Mouse (Mus musculus): ENCODE results near the gene Hinfp. TPM values are rescaled to one million over a fixed set of nuclear protein-coding genes. Genes with fewer than 3 reads are reported as not detected.
"Not testable (repeated sequence)": the region's sequence is repeated elsewhere in the genome, so short reads cannot be mapped to it uniquely, and the experiment has no call there.

Gene Hinfp
- polyA plus RNA-seq, 1 experiment from 2014 or later = 16.5 TPM

- H3K27me3 ChIP-seq (replicated peaks) = no peaks in the 10 kb centered on the region
- H3K4me1 ChIP-seq (replicated peaks) = peaks cover 28% of the 10 kb centered on the region
- H3K36me3 ChIP-seq = peaks cover 6% of the 10 kb centered on the region
- no peak overlapping the region for H3K4me3 ChIP-seq
- no peak overlapping the region for H3K9ac ChIP-seq
- H3K4me2 ChIP-seq = no peak overlapping the region
- no peak overlapping the region for H3K27ac ChIP-seq (ENCODE audit: poor library complexity, severe bottlenecking)
- H3K9me3 ChIP-seq (replicated peaks) = no peaks in the 10 kb centered on the region
- 90% methylated on average over 2 of the region's 2 CpGs for WGBS
- ATAC-seq (ENCODE audit: insufficient number of reproducible peaks, low FRiP score) = no peak
These were observed 1.8 kb upstream of the Hinfp start for GRCm38 (mm10) chr9:44307248-44307647.

DNA sequence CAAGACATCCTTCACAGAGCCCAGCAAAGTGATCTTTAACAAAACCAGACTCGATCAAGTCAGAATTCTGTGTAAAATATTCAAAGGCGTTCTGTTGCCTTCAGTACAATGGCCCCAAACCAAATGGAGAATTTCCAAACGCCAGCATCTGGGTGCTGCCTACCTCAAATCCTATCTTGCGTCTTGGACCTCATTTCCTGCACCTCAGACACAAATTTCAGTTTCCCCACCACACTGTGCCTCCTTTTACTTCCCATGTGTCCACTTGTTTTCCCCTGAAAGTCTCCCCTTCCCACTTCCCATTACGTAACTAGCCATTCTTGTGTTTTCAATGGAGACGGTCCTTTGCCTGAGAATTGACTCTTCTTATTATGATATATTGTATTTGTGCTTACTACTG, 1.1 kb upstream of the Hinfp start:
- H3K9me3 ChIP-seq (replicated peaks) = no peaks in the 10 kb centered on the region
- WGBS = 85% methylated on average over 6 of the region's 6 CpGs
- no peaks in the 10 kb centered on the region for H3K27me3 ChIP-seq (replicated peaks)
- ATAC-seq (ENCODE audit: insufficient number of reproducible peaks, low FRiP score) = no peak
- H3K36me3 ChIP-seq = peaks cover 13% of the 10 kb centered on the region
- no peak overlapping the region for H3K4me2 ChIP-seq
- H3K4me3 ChIP-seq = no peak overlapping the region
- H3K9ac ChIP-seq = no peak overlapping the region
- no peak overlapping the region for H3K27ac ChIP-seq (ENCODE audit: poor library complexity, severe bottlenecking)
- H3K4me1 ChIP-seq (replicated peaks) = peaks cover 25% of the 10 kb centered on the region

DNA sequence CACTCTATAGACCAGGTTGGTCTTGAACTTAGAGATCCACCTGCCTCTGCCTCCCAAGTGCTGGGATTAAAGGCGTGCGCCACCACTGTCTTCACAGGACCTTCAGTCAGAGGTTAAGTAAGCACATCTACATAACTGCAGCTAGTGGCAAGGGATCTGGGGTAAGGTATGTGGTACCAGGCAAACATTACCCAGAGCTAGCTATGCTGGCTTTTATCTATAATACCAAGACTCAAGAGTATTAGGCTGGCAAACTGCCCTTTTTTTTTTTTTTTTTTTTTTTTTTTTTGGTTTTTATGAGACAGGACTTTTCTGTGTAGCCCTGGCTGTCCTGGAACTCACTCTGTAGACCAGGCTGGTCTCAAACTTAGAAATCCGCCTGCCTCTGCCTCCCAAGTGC, 5.5 kb downstream of the Hinfp start:
- not testable (repeated sequence) for ATAC-seq (ENCODE audit: insufficient number of reproducible peaks, low FRiP score); H3K9ac ChIP-seq; H3K9me3 ChIP-seq (replicated peaks); H3K4me3 ChIP-seq; H3K4me2 ChIP-seq; H3K27ac ChIP-seq (ENCODE audit: poor library complexity, severe bottlenecking); H3K27me3 ChIP-seq (replicated peaks)
- H3K36me3 ChIP-seq = peaks cover 74% of the 10 kb centered on the region
- peaks cover 14% of the 10 kb centered on the region for H3K4me1 ChIP-seq (replicated peaks)
- 97% methylated on average over 3 of the region's 3 CpGs for WGBS

DNA sequence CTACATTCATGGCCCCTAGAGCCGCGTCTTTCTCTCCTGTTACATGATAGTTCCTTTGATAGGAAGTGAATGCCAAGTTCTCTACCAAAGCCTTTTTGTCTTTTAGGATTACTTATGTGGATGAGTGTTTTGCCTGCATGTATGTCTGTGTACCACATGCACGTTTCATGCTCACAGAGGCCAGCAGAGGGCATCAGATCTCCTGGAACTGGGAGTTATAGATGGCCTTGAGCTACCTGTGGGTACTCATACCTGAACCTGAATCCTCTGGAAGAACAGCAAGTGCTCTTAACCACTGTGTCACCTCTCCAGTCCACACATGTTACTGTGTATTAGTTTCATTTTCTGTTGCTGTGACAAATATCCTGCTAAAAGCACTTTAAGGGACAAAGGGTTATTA, 13.0 kb downstream of the Hinfp start:
- Histone ChIP-seq H3K27ac (ENCODE audit: poor library complexity, severe bottlenecking) (no peak overlapping the region), H3K36me3 (peaks cover 69% of the 10 kb centered on the region), H3K4me2 (no peak overlapping the region), H3K9ac (no peak overlapping the region), H3K4me1 (replicated peaks) (peaks cover 12% of the 10 kb centered on the region), H3K27me3 (replicated peaks) (peaks cover 9% of the 10 kb centered on the region), H3K4me3 (no peak overlapping the region), H3K9me3 (replicated peaks) (no peaks in the 10 kb centered on the region)
- 77% methylated on average over 3 of the region's 3 CpGs for WGBS
- no peak for ATAC-seq (ENCODE audit: insufficient number of reproducible peaks, low FRiP score)

GRCm38 (mm10) chr9:44288959-44289291, 16.5 kb downstream of the Hinfp start:
- Histone ChIP-seq H3K36me3 (peaks cover 36% of the 10 kb centered on the region), H3K4me1 (replicated peaks) (peaks cover 18% of the 10 kb centered on the region), H3K9ac (peak overlapping the region; percentile 74; the same call in 1 of the 2 replicates), H3K27me3 (replicated peaks) (peaks cover 27% of the 10 kb centered on the region), H3K4me3 (peak overlapping the region; percentile 58), H3K9me3 (replicated peaks) (no peaks in the 10 kb centered on the region), H3K27ac (ENCODE audit: poor library complexity, severe bottlenecking) (peak overlapping the region; percentile 56), H3K4me2 (peak overlapping the region; percentile 87)
- ATAC-seq (ENCODE audit: insufficient number of reproducible peaks, low FRiP score) = peak; percentile 26; the same call in 1 of the 2 replicates
- WGBS = 6% methylated on average over 11 of the region's 11 CpGs

GRCm38 (mm10) chr9:44288076-44288958, 17.2 kb downstream of the Hinfp start, which contains the start of gene Abcg4:
Gene Abcg4, minus strand, starts transcription at chr9:44288615.
- peaks cover 27% of the 10 kb centered on the region for H3K27me3 ChIP-seq (replicated peaks)
- no peaks in the 10 kb centered on the region for H3K9me3 ChIP-seq (replicated peaks)
- peaks cover 30% of the 10 kb centered on the region for H3K36me3 ChIP-seq
- 1% methylated on average over 38 of the region's 38 CpGs for whole genome bisulfite sequencing
- H3K9ac ChIP-seq = peak within 1 kb of the TSS; percentile 74
- peaks cover 20% of the 10 kb centered on the region for H3K4me1 ChIP-seq (replicated peaks)
- peak within 1 kb of the TSS; percentile 56 for H3K27ac ChIP-seq (ENCODE audit: poor library complexity, severe bottlenecking)
- peak within 1 kb of the TSS; percentile 58 for H3K4me3 ChIP-seq
- H3K4me2 ChIP-seq = peak within 1 kb of the TSS; percentile 87
- ATAC-seq (ENCODE audit: insufficient number of reproducible peaks, low FRiP score) = peak; percentile 87

DNA sequence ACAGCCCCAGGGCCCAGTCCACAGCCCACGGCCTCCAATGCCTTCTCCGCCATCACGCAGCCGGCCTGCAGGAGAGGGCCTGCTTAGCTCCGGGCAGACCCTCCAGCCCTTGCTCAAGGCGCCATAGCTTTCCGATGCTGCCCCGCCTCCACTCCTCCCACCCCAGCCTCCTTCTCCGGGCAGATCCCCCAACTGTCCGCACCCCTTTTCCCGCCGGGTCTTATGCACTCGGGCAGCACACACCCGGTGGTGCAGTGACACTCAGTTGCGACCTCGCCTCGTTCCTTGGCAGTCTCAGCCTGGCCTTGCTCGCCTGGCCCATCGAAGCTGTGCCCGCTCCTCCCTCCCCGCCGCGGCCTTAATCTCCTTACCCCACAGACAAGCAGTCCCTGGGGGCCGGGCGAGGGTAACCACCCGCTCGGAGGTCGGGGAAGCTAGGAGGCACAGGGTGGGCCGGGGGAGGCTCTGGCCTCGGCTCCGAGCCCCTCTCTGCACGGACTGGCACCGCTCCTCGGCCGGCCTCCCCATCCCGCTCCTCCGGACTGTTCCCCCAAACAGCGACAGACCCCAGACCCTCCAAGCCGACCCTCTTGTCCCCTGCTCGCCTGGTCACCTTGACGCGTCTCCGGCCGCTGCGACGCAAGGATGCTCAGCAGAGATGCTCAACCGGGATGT, 17.9 kb downstream of the Hinfp start:
- peak overlapping the region; percentile 74 for H3K9ac ChIP-seq
- peaks cover 23% of the 10 kb centered on the region for H3K36me3 ChIP-seq
- peaks cover 24% of the 10 kb centered on the region for H3K4me1 ChIP-seq (replicated peaks)
- peak; percentile 64 for ATAC-seq (ENCODE audit: insufficient number of reproducible peaks, low FRiP score)
- under 1% methylated on average over 47 of the region's 47 CpGs for WGBS
- H3K4me2 ChIP-seq = peak overlapping the region; percentile 87
- H3K27ac ChIP-seq (ENCODE audit: poor library complexity, severe bottlenecking) = 0 out of 2 replicates have a peak overlapping the region, but pooled peaks have one; percentile 49
- H3K27me3 ChIP-seq (replicated peaks) = peaks cover 27% of the 10 kb centered on the region
- H3K9me3 ChIP-seq (replicated peaks) = no peaks in the 10 kb centered on the region
- H3K4me3 ChIP-seq = peak overlapping the region; percentile 58

DNA sequence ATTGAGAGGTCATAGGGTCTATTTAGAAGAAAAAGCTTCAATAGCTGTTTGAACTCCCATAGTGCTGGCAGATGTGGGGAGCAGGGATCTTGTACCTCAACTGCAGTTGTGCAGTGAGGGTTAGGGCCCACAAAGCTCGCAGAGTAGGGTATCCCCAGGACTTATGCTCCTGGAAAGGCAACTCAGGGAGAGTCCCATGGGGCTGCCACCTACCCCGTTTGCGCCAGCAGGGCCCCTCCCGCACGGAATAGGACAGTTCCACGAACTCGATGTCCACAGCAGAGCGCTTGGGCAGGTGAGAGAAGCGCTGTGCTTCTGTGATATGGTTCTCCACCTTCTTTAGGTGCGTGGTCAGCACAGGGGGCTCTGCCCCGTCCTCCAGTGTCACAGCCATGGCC, 18.5 kb downstream of the Hinfp start:
- Histone ChIP-seq H3K9me3 (replicated peaks) (no peaks in the 10 kb centered on the region), H3K36me3 (peaks cover 18% of the 10 kb centered on the region), H3K4me3 (peak overlapping the region; percentile 58), H3K27ac (ENCODE audit: poor library complexity, severe bottlenecking) (no peak overlapping the region), H3K9ac (peak overlapping the region; percentile 74), H3K4me2 (peak overlapping the region; percentile 87), H3K27me3 (replicated peaks) (peaks cover 27% of the 10 kb centered on the region), H3K4me1 (replicated peaks) (peaks cover 24% of the 10 kb centered on the region)
- WGBS = 14% methylated on average over 11 of the region's 11 CpGs
- peak; percentile 23 for ATAC-seq (ENCODE audit: insufficient number of reproducible peaks, low FRiP score)

- Histone ChIP-seq H3K9me3 (replicated peaks) (no peaks in the 10 kb centered on the region), H3K4me1 (replicated peaks) (peaks cover 24% of the 10 kb centered on the region), H3K36me3 (peaks cover 12% of the 10 kb centered on the region), H3K9ac (0 out of 2 replicates have a peak overlapping the region, but pooled peaks have one; percentile 22), H3K4me3 (peak overlapping the region; percentile 58), H3K4me2 (peak overlapping the region; percentile 87), H3K27ac (ENCODE audit: poor library complexity, severe bottlenecking) (no peak overlapping the region), H3K27me3 (replicated peaks) (peaks cover 27% of the 10 kb centered on the region)
- ATAC-seq (ENCODE audit: insufficient number of reproducible peaks, low FRiP score) = no peak
- 16% methylated on average over 6 of the region's 6 CpGs for WGBS
These were observed 19.1 kb downstream of the Hinfp start for GRCm38 (mm10) chr9:44286256-44286850.

DNA sequence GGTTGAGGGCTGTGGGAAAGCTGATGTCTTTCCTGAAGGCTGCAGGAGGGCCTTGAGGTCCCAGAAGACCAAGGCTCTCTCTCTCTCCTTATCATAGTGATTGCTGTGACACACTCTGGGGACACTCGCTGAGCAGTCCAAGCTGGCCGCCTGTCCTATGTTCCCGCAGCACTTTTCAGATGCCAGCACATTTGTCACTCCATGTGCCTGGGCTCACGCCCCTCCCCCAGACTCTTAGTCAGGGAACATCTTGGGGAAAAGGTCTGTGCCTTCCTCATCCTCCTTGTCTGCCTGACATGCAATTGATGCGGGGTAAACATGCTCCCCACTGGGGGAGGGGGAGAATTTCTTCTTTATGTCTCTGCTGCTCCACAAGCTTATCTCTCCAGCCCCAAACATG, 22.3 kb downstream of the Hinfp start:
- no peak overlapping the region for H3K4me2 ChIP-seq
- H3K4me1 ChIP-seq (replicated peaks) = peaks cover 13% of the 10 kb centered on the region
- no peak overlapping the region for H3K27ac ChIP-seq (ENCODE audit: poor library complexity, severe bottlenecking)
- peaks cover 21% of the 10 kb centered on the region for H3K27me3 ChIP-seq (replicated peaks)
- WGBS = 43% methylated on average over 5 of the region's 5 CpGs
- no peak for ATAC-seq (ENCODE audit: insufficient number of reproducible peaks, low FRiP score)
- no peak overlapping the region for H3K9ac ChIP-seq
- no peak overlapping the region for H3K4me3 ChIP-seq
- no peaks in the 10 kb centered on the region for H3K9me3 ChIP-seq (replicated peaks)
- no peaks in the 10 kb centered on the region for H3K36me3 ChIP-seq

GRCm38 (mm10) chr9:44269973-44270372, 35.5 kb downstream of the Hinfp start:
- 80% methylated on average over 4 of the region's 4 CpGs for WGBS
- no peak overlapping the region for H3K4me2 ChIP-seq
- H3K4me1 ChIP-seq (replicated peaks) = peaks cover 16% of the 10 kb centered on the region
- H3K9ac ChIP-seq = no peak overlapping the region
- H3K27me3 ChIP-seq (replicated peaks) = peaks cover 8% of the 10 kb centered on the region
- no peak overlapping the region for H3K27ac ChIP-seq (ENCODE audit: poor library complexity, severe bottlenecking)
- no peak overlapping the region for H3K4me3 ChIP-seq
- ATAC-seq (ENCODE audit: insufficient number of reproducible peaks, low FRiP score) = no peak
- 0 out of 2 replicates have a peak, but pooled peaks cover 6% of the 10 kb centered on the region for H3K9me3 ChIP-seq (replicated peaks)
- H3K36me3 ChIP-seq = no peaks in the 10 kb centered on the region
